Mouse (Mus musculus) heart, adult 2 months (tissue): Measurements from ENCODE around the gene Cdkl3.

ENCODE experiments used
- CTCF ChIP-seq: fragments of 200-600 bp; IDR thresholded peaks from 2 replicates; pipeline ENCODE4 v1.8.1; 2022; ENCODE audit warnings: antibody characterized with exemption, mild to moderate bottlenecking, moderate library complexity
- POLR2A ChIP-seq: fragments of 200-500 bp; IDR thresholded peaks from 2 replicates; pipeline ENCODE4 v1.6.1; 2011; ENCODE audit warnings: mild to moderate bottlenecking, low read depth, low read length, control low read depth; ENCODE audit not compliant: insufficient read depth

- TF ChIP-seq POLR2A, result no peak
- TF ChIP-seq CTCF, result no peak
These were observed 1.6 kb downstream of the Cdkl3 start for GRCm38 (mm10) chr11:52005586-52005985.
